ENCODE assay signal across 8 mouse cellular contexts in the genomic region with DNA sequence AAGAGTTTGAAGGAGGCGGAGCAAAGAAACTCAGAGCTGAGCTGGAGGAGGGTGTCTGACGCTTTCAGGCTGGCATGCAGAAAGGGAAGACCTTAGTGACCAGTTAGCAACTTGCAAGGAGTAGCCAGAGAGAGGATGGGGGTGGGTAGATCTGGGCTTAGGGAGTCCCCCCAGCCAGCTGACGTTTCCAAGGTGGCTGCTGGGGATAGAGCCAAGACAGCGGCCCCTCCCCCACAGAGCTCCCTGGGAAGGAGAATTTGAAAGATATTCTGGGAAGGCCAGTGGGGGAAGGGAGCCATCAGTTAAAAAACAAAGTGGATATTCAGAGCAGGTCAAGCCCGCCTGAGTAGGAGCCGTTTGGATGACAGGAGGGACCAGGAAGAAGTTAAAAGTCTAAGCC. TPM values are rescaled to one million over a fixed set of nuclear protein-coding genes. Genes with fewer than 3 reads are reported as not detected.
A peak's percentile ranks its signal among the peaks of the same experiment; 100 is the strongest.
DNase-seq lines count a peak whose midpoint lies in the region; ATAC-seq and TF ChIP-seq lines count a peak whose summit lies in the region.

No protein-coding gene starts in this region.

- H3K36me3 ChIP-seq in embryonic facial prominence, embryonic 15.5 days, result no peaks in the 10 kb centered on the region
- no peaks in the 10 kb centered on the region for H3K36me3 ChIP-seq in heart, embryonic 11.5 days (ENCODE audit: control insufficient read depth, insufficient read depth, low read length)
- no peaks in the 10 kb centered on the region for H3K36me3 ChIP-seq in kidney, postnatal 0 days (ENCODE audit: insufficient read depth, low read length)
- peaks cover 3% of the 10 kb centered on the region; the same call in 1 of the 2 replicates for H3K36me3 ChIP-seq in liver, embryonic 11.5 days (ENCODE audit: control insufficient read depth, insufficient read depth, low read length)

- H3K27ac ChIP-seq in embryonic facial prominence, embryonic 15.5 days (replicated peaks), result 0 out of 2 replicates have a peak overlapping the region, but pooled peaks have one; percentile 36
- peak overlapping the region; percentile 73 for H3K27ac ChIP-seq in heart, embryonic 11.5 days (ENCODE audit: low read depth, low read length)
- H3K27ac ChIP-seq in kidney, postnatal 0 days, result peak overlapping the region; percentile 78
- H3K27ac ChIP-seq in liver, embryonic 11.5 days (ENCODE audit: low read depth, low read length), result peak overlapping the region; percentile 66
- 0 out of 2 replicates have a peak overlapping the region, but pooled peaks have one; percentile 46 for H3K27ac ChIP-seq in olfactory bulb, adult 2 months (ENCODE audit: insufficient read depth, low read depth, low read length)

- no peak overlapping the region for H3K4me3 ChIP-seq in embryonic facial prominence, embryonic 15.5 days (replicated peaks)
- no peak overlapping the region for H3K4me3 ChIP-seq in heart, embryonic 11.5 days (ENCODE audit: low read depth, low read length)
- no peak overlapping the region for H3K4me3 ChIP-seq in kidney, postnatal 0 days (replicated peaks; ENCODE audit: low read depth, low read length)
- peak overlapping the region; percentile 27 for H3K4me3 ChIP-seq in liver, embryonic 11.5 days (ENCODE audit: low read depth, low read length)
- H3K4me3 ChIP-seq in olfactory bulb, adult 2 months (ENCODE audit: insufficient read depth, low read depth, low read length), result no peak overlapping the region

- whole genome bisulfite sequencing in embryonic facial prominence, embryonic 15.5 days, result 13% methylated on average over 6 of the region's 6 CpGs
- WGBS in heart, embryonic 11.5 days (ENCODE audit: insufficient replicate concordance), result 8% methylated on average over 6 of the region's 6 CpGs
- WGBS in kidney, postnatal 0 days, result 10% methylated on average over 6 of the region's 6 CpGs
- WGBS in liver, embryonic 11.5 days, result 21% methylated on average over 6 of the region's 6 CpGs
- 22% methylated on average over 6 of the region's 6 CpGs for WGBS in olfactory bulb, adult 2 months

- H3K4me1 ChIP-seq in embryonic facial prominence, embryonic 15.5 days, result peaks cover 28% of the 10 kb centered on the region
- H3K4me1 ChIP-seq in heart, embryonic 11.5 days (ENCODE audit: control insufficient read depth, insufficient read depth, low read length), result peaks cover 44% of the 10 kb centered on the region
- H3K4me1 ChIP-seq in kidney, postnatal 0 days (replicated peaks; ENCODE audit: insufficient read depth, low read length), result peaks cover 22% of the 10 kb centered on the region
- H3K4me1 ChIP-seq in liver, embryonic 11.5 days (replicated peaks; ENCODE audit: control insufficient read depth, insufficient read depth, low read length), result peaks cover 49% of the 10 kb centered on the region
- H3K4me1 ChIP-seq in olfactory bulb, adult 2 months (ENCODE audit: control insufficient read depth, insufficient read depth, low read length), result peaks cover 15% of the 10 kb centered on the region

- TF ChIP-seq POLR2A in olfactory bulb, adult 2 months (IDR thresholded peaks at IDR 0.05; ENCODE audit: insufficient read depth, low read depth, low read length), result no peak

- no peak for TF ChIP-seq CTCF in kidney, postnatal 0 days (IDR thresholded peaks at IDR 0.05; ENCODE audit: low read depth)
- TF ChIP-seq CTCF in olfactory bulb, adult 2 months (IDR thresholded peaks at IDR 0.05; ENCODE audit: insufficient read depth, low read depth, low read length), result no peak

- H3K9me3 ChIP-seq in embryonic facial prominence, embryonic 15.5 days (replicated peaks), result no peaks in the 10 kb centered on the region
- no peaks in the 10 kb centered on the region for H3K9me3 ChIP-seq in heart, embryonic 11.5 days (replicated peaks; ENCODE audit: control insufficient read depth, low read length)
- H3K9me3 ChIP-seq in kidney, postnatal 0 days (replicated peaks; ENCODE audit: low read length), result no peaks in the 10 kb centered on the region
- H3K9me3 ChIP-seq in liver, embryonic 11.5 days (ENCODE audit: control insufficient read depth, low read length), result no peaks in the 10 kb centered on the region

- ATAC-seq in embryonic facial prominence, embryonic 15.5 days (ENCODE audit: insufficient number of reproducible peaks, low FRiP score, low TSS enrichment, low read depth), result no peak; the same call in 1 of the 2 replicates
- ATAC-seq in heart, embryonic 11.5 days (replicated peaks; ENCODE audit: insufficient number of reproducible peaks, low FRiP score, low TSS enrichment), result peak; percentile 53; the same call in 1 of the 2 replicates
- peak; percentile 70; the same call in 1 of the 2 replicates for ATAC-seq in kidney, postnatal 0 days (replicated peaks; ENCODE audit: low FRiP score, low read depth)
- 0 out of 2 replicates have a peak, but pooled peaks have one; percentile 13 for ATAC-seq in liver, embryonic 11.5 days (replicated peaks; ENCODE audit: low FRiP score)

- H3K4me2 ChIP-seq in embryonic facial prominence, embryonic 15.5 days (replicated peaks), result 0 out of 2 replicates have a peak overlapping the region, but pooled peaks have one; percentile 8
- peak overlapping the region; percentile 41 for H3K4me2 ChIP-seq in heart, embryonic 11.5 days
- H3K4me2 ChIP-seq in kidney, postnatal 0 days (ENCODE audit: low read length), result peak overlapping the region; percentile 27; the same call in 1 of the 2 replicates
- H3K4me2 ChIP-seq in liver, embryonic 11.5 days, result peak overlapping the region; percentile 61

- no peaks in the 10 kb centered on the region for H3K27me3 ChIP-seq in embryonic facial prominence, embryonic 15.5 days
- no peaks in the 10 kb centered on the region for H3K27me3 ChIP-seq in heart, embryonic 11.5 days (ENCODE audit: control insufficient read depth, insufficient read depth, low read length)
- H3K27me3 ChIP-seq in kidney, postnatal 0 days (ENCODE audit: insufficient read depth, low read length), result no peaks in the 10 kb centered on the region
- no peaks in the 10 kb centered on the region; the same call in 1 of the 2 replicates for H3K27me3 ChIP-seq in liver, embryonic 11.5 days (replicated peaks; ENCODE audit: control insufficient read depth, insufficient read depth, low read length)

- DNase-seq in adrenal gland, adult 2 months, result peak; percentile 54
- DNase-seq in adrenal gland, adult 18-20 months (ENCODE audit: low spot score in 2 of 2), result no peak
- DNase-seq in kidney, postnatal 0 days (ENCODE audit: low spot score), result peak; percentile 88
- no peak for DNase-seq in liver, embryonic 11.5 days (ENCODE audit: low spot score)
- DNase-seq in adipocyte (ENCODE audit: low spot score), result no peak

- H3K9ac ChIP-seq in embryonic facial prominence, embryonic 15.5 days, result no peak overlapping the region
- H3K9ac ChIP-seq in heart, embryonic 11.5 days (ENCODE audit: low read depth, low read length), result no peak overlapping the region; the same call in 1 of the 2 replicates
- no peak overlapping the region for H3K9ac ChIP-seq in kidney, postnatal 0 days (ENCODE audit: low read depth, low read length)
- H3K9ac ChIP-seq in liver, embryonic 11.5 days (ENCODE audit: low read depth, low read length), result peak overlapping the region; percentile 42

RNA-seq across cellular contexts. Expression of gene Atp1b2, which starts 5.6 kb away (rescaled TPM):
- total RNA-seq in adrenal gland, adult 2 months (2021), result 10 to 100 TPM; 34.9 to 40.2 TPM
- polyA plus RNA-seq in adrenal gland, adult 2 months (2012; rRNA removed), result 28.3 and 31.5 TPM in 2 replicates
- 10 to 100 TPM; 32.8 to 39.8 TPM for total RNA-seq in adrenal gland, adult 18-20 months (2021)
- 12.4 and 13.4 TPM in 2 replicates for polyA plus RNA-seq in embryonic facial prominence, embryonic 15.5 days (2015; fragmentation: Nextera tagmentation; extraction: Ambion mirVana)
- 31.0 and 36.2 TPM in 2 replicates for polyA plus RNA-seq in heart, embryonic 11.5 days (2014; fragmentation: Nextera tagmentation; extraction: Ambion mirVana)
- 13.7 and 16.3 TPM in 2 replicates for polyA plus RNA-seq in kidney, postnatal 0 days (2015; fragmentation: Nextera tagmentation; extraction: Ambion mirVana)
- 76.2 and 79.5 TPM in 2 replicates for polyA plus RNA-seq in liver, embryonic 11.5 days (2014; fragmentation: Nextera tagmentation; extraction: Ambion mirVana)
- polyA plus RNA-seq in olfactory bulb, adult 2 months (2012; ENCODE audit: insufficient read depth, insufficient read length, low replicate concordance, missing spikeins), result 162 TPM in 1 of 2 replicates, not detected in the other

RNA-seq across cellular contexts. Expression of gene Shbg, which starts 17.6 kb away (rescaled TPM):
- not detected for total RNA-seq in adrenal gland, adult 2 months (2021)
- polyA plus RNA-seq in adrenal gland, adult 2 months (2012; rRNA removed), result not detected in 2 replicates
- not detected for total RNA-seq in adrenal gland, adult 18-20 months (2021)
- not detected in 2 replicates for polyA plus RNA-seq in embryonic facial prominence, embryonic 15.5 days (2015; fragmentation: Nextera tagmentation; extraction: Ambion mirVana)
- polyA plus RNA-seq in heart, embryonic 11.5 days (2014; fragmentation: Nextera tagmentation; extraction: Ambion mirVana), result 1.5 TPM in 1 of 2 replicates, not detected in the other
- 0.13 TPM in 1 of 2 replicates, not detected in the other for polyA plus RNA-seq in kidney, postnatal 0 days (2015; fragmentation: Nextera tagmentation; extraction: Ambion mirVana)
- polyA plus RNA-seq in liver, embryonic 11.5 days (2014; fragmentation: Nextera tagmentation; extraction: Ambion mirVana), result 42.9 and 43.8 TPM in 2 replicates
- not detected in 2 replicates for polyA plus RNA-seq in olfactory bulb, adult 2 months (2012; ENCODE audit: insufficient read depth, insufficient read length, low replicate concordance, missing spikeins)

RNA-seq across cellular contexts. Expression of gene Trp53, which starts 19.9 kb away (rescaled TPM):
- 10 to 100 TPM; 59.6 to 67.5 TPM for total RNA-seq in adrenal gland, adult 2 months (2021)
- 78.9 and 85.0 TPM in 2 replicates for polyA plus RNA-seq in adrenal gland, adult 2 months (2012; rRNA removed)
- total RNA-seq in adrenal gland, adult 18-20 months (2021), result 10 to 100 TPM; 48.4 to 53.4 TPM
- polyA plus RNA-seq in embryonic facial prominence, embryonic 15.5 days (2015; fragmentation: Nextera tagmentation; extraction: Ambion mirVana), result 134 and 141 TPM in 2 replicates
- 103 and 107 TPM in 2 replicates for polyA plus RNA-seq in heart, embryonic 11.5 days (2014; fragmentation: Nextera tagmentation; extraction: Ambion mirVana)
- polyA plus RNA-seq in kidney, postnatal 0 days (2015; fragmentation: Nextera tagmentation; extraction: Ambion mirVana), result 117 and 121 TPM in 2 replicates
- polyA plus RNA-seq in liver, embryonic 11.5 days (2014; fragmentation: Nextera tagmentation; extraction: Ambion mirVana), result 196 and 198 TPM in 2 replicates
- not detected in 2 replicates for polyA plus RNA-seq in olfactory bulb, adult 2 months (2012; ENCODE audit: insufficient read depth, insufficient read length, low replicate concordance, missing spikeins)

RNA-seq across cellular contexts. Expression of gene Wrap53, which starts 20.0 kb away (rescaled TPM):
- 10 to 100 TPM in 1 of 2 experiments, 1 to 10 TPM in 1; 8.4 to 12.0 TPM for total RNA-seq in adrenal gland, adult 2 months (2021)
- polyA plus RNA-seq in adrenal gland, adult 2 months (2012; rRNA removed), result 14.8 and 16.1 TPM in 2 replicates
- total RNA-seq in adrenal gland, adult 18-20 months (2021), result 10 to 100 TPM in 1 of 2 experiments, 1 to 10 TPM in 1; 9.6 to 10.9 TPM
- polyA plus RNA-seq in embryonic facial prominence, embryonic 15.5 days (2015; fragmentation: Nextera tagmentation; extraction: Ambion mirVana), result 25.0 and 26.5 TPM in 2 replicates
- 20.3 and 22.9 TPM in 2 replicates for polyA plus RNA-seq in heart, embryonic 11.5 days (2014; fragmentation: Nextera tagmentation; extraction: Ambion mirVana)
- polyA plus RNA-seq in kidney, postnatal 0 days (2015; fragmentation: Nextera tagmentation; extraction: Ambion mirVana), result 17.9 and 19.4 TPM in 2 replicates
- 33.7 and 39.3 TPM in 2 replicates for polyA plus RNA-seq in liver, embryonic 11.5 days (2014; fragmentation: Nextera tagmentation; extraction: Ambion mirVana)
- not detected in 2 replicates for polyA plus RNA-seq in olfactory bulb, adult 2 months (2012; ENCODE audit: insufficient read depth, insufficient read length, low replicate concordance, missing spikeins)

RNA-seq across cellular contexts. Expression of gene Sat2, which starts 21.7 kb away (rescaled TPM):
- 10 to 100 TPM in 1 of 2 experiments, 1 to 10 TPM in 1; 6.1 to 11.9 TPM for total RNA-seq in adrenal gland, adult 2 months (2021)
- polyA plus RNA-seq in adrenal gland, adult 2 months (2012; rRNA removed), result 2.1 and 3.2 TPM in 2 replicates
- 1 to 10 TPM; 5.9 to 6.5 TPM for total RNA-seq in adrenal gland, adult 18-20 months (2021)
- polyA plus RNA-seq in embryonic facial prominence, embryonic 15.5 days (2015; fragmentation: Nextera tagmentation; extraction: Ambion mirVana), result 19.8 and 22.5 TPM in 2 replicates
- 15.2 and 16.4 TPM in 2 replicates for polyA plus RNA-seq in heart, embryonic 11.5 days (2014; fragmentation: Nextera tagmentation; extraction: Ambion mirVana)
- polyA plus RNA-seq in kidney, postnatal 0 days (2015; fragmentation: Nextera tagmentation; extraction: Ambion mirVana), result 27.6 and 31.3 TPM in 2 replicates
- 16.7 and 18.0 TPM in 2 replicates for polyA plus RNA-seq in liver, embryonic 11.5 days (2014; fragmentation: Nextera tagmentation; extraction: Ambion mirVana)
- polyA plus RNA-seq in olfactory bulb, adult 2 months (2012; ENCODE audit: insufficient read depth, insufficient read length, low replicate concordance, missing spikeins), result not detected in 2 replicates

Comparison
In these comparisons a context has a peak if more than half of its experiments do, and no peak if none do; other contexts are left out.
1. DNase-seq: peak in adrenal gland, adult 2 months (single experiment) and kidney, postnatal 0 days (single experiment); none in adrenal gland, adult 18-20 months (0 of 2), liver, embryonic 11.5 days (single experiment) and adipocyte (single experiment).
2. H3K4me2 ChIP-seq: peak in every context shown above with its lines; median percentile 61 in liver, embryonic 11.5 days; 41 in heart, embryonic 11.5 days; 27 in kidney, postnatal 0 days; 8 in embryonic facial prominence, embryonic 15.5 days.
3. RNA of gene Shbg, which starts 17.6 kb away (polyA plus RNA-seq): 42.9 to 43.8 TPM in liver, embryonic 11.5 days; 1.5 TPM in heart, embryonic 11.5 days, 0.13 TPM in kidney, postnatal 0 days, not detected in adrenal gland, adult 2 months, not detected in embryonic facial prominence, embryonic 15.5 days and not detected in olfactory bulb, adult 2 months; every median in the first group is over 10 times any median in the second.
4. Peak in every context shown above with its lines, with median percentiles within 50 percentile points of each other: H3K27ac ChIP-seq.